Mouse (Mus musculus): Measurements from ENCODE around the gene Kirrel.

Kirrel gene

GRCm38 (mm10) chr3:87174096-87174768 lies at the start of gene Kirrel:
Gene Kirrel, minus strand, starts transcription at chr3:87174747.
- DNase-seq (ENCODE audit: low spot score in 2 of 2): no peak

DNA sequence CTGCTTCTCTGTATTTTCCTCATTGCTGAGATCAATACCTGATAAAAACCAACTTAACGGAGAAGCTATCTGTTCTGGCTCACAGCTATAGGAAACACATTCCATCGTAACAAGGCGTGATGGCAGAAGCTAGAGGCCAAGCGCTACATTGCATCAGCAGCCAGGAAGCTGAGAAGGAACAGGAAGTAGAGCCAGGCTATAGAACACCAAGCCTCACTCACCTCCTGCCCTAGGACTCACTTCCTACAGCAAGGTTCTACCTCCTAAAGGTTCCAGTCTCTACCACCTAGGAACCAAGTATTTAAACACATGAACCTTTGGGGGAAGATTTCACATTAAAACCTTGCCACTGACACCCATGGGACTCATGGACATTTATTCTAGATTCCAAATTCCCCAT lies 49.1 kb upstream of the Kirrel start:
- DNase-seq (ENCODE audit: low spot score in 2 of 2): no peak

DNA sequence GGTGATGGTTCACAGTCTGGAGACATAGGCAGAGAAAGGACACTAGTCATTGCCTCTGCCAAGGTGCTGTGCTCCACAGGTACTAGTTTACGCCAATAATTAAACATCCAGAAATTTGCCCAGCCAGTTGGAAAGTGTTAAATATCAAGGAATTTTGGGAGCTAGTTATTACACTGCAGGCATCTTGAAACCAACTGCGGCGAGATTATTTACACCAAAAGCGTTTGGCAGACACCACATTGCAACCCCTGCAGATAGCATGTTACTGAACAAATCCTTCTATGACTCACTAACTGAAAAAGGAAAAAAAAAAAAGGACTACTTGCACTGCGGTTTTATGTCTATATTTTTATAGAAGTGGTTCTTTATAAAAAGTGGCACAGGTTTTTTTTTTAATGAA lies 47.8 kb upstream of the Kirrel start:
- DNase-seq (ENCODE audit: low spot score in 2 of 2): no peak

DNA sequence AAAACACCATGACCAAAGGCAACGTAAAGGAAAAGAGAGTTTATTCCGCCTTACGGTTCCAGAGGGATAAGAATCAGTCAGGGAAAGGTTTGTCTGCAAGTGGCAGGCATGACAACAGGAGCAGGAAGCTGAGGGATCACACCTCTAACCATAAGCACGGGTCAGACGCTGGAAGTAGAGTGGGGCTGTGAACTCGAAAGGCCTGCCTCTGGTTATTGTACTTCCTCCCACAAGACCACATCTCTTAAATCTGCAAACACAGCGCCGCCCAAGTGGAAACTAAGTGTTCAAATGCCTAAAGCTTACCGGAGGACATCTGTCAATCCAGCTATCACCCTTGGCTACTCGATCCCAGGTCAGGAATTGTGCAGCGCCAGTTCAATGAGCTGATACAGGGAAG lies 40.6 kb upstream of the Kirrel start:
- DNase-seq (ENCODE audit: low spot score in 2 of 2): peak; percentile 38 to 65

- DNase-seq (ENCODE audit: low spot score in 2 of 2): peak; percentile 15 to 34
These were observed 39.8 kb upstream of the Kirrel start for GRCm38 (mm10) chr3:87214221-87214864.

DNA sequence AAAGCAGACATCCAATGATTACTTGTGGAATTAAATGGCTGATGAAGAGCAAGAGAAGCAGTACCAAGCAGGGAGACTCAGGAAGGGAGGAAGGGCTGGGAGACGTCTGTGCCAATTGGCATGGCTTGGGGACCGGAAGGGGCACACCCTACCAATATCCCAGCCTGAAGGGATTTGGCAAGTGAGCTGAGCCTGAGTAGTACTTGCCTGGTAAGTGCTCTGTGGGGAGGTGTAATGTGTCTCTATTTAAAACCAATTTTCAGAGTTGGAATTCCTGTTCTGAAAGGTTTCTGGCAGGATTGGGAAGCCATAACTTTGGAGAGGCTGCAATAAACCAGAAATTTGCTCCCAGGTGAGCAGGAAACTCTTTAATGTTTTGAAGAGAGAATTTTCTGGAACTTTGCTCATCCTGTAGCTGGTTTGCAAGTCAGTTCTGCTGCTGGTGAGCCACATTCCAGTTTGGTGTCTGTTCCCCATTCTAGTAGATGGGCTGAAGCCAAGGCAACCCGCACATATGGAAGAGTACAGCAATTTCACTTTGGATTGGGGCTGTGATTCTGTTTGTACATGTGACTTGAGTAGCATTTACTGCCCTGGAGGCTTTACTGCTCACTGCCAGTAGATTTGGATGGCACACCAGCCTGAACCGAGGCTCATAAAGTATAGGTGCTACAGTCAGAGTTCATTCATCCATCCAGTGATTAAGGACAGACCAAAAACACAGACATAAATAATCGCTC lies 32.0 kb upstream of the Kirrel start:
- no peak for DNase-seq (ENCODE audit: low spot score in 2 of 2)

DNA sequence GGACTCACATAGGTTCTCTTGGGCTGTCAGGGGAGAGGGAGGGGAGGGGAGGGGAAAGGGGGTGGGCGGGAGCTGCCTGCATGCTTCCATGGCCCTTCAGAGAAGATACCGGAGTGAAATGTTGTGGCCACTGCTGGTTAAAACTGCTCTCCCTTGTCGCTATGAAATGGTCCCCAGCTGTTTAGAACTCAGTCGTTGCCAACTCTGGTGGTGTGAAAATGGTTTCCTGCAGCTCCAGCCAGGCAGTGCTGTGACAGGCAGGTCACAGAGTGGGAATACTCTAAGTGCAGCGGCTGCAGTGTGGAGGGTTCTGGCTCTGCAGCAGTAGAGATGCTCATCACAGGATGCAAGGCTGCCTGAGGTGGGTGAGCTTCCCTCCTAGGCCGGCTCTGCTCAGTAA lies 22.1 kb upstream of the Kirrel start:
- no peak for DNase-seq (ENCODE audit: low spot score in 2 of 2)

DNA sequence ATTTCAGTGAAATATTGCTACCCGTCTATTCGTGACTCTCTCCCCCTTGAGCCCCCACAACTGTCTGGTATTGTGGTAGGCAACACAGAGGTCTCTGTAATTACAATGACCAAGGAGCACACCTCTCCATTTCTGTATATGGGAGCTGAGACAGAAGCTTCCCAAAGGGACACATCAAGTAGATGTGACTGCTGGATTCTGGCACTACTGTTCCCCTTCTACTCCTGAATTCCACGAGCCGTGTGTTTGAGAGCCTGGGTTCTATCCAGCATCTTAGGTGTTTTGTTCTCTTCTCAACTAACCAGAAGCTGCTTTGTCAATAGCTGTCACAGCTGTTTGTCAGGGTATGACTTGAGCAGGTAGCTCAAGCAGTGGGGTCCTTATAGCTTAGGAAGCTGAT lies 20.5 kb upstream of the Kirrel start:
- no peak for DNase-seq (ENCODE audit: low spot score in 2 of 2)

GRCm38 (mm10) chr3:87194591-87194990 lies 20.0 kb upstream of the Kirrel start:
- no peak for DNase-seq (ENCODE audit: low spot score in 2 of 2)

DNA sequence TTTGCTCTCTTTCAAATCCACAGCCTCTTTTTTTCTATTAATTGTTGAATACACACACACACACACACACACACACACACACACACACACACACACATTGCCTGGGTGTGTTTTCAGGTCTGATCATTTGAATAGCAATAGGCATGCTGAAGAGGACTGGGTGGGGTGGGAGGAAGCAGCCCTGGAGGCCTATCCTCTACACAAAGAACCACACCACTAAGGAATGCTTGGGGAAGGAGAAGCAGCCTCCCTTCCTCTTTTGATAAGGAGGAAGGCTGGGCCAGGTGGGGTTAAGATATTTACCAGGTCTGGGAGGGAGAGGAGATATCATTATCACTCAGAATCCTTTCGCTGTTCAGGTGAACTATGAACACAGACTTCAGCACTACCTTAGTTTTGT lies 19.2 kb upstream of the Kirrel start:
- DNase-seq (ENCODE audit: low spot score in 2 of 2): no peak

- DNase-seq (ENCODE audit: low spot score in 2 of 2): no peak
These were observed 18.8 kb upstream of the Kirrel start for GRCm38 (mm10) chr3:87193352-87193751.

DNA sequence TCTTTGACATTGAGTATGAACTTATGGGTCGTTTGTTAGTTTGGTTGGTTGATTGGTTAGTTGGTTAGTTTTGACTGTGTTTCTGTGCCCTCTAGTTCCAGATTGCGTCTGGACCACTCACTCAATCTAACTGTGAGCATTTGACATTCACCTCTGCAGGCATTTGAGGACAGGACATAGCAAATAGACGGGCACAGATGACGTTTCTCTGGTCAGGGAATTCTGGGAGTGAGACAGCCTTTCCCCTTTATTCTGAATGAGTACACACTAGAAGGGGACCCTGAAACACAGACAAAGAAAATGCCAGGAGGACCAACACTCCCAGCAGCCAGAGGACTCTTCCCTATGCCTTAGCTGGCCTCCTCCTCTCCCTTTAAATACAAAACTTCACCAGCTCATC lies 2.1 kb upstream of the Kirrel start:
- no peak for DNase-seq (ENCODE audit: low spot score in 2 of 2)

DNA sequence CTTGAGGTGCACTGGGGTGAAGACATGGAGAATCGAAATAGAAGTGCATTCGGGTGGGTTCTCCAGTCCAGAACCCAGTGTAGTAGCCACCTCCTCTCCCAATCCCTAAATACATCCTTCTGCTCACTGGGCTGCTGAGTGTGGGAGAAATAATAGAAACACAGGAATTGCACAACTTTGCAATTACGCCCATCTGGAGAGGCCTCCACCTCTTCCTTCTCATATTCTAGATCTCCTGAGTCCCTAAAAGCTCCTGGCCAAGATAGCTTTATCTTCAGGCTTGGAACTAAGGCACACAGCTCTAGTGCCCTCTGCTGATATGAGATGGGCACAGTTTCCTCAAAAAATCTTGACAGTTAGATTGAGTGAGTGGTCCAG lies 880 bp upstream of the Kirrel start:
- no peak for DNase-seq (ENCODE audit: low spot score in 2 of 2)

GRCm38 (mm10) chr3:87174769-87175437 lies 356 bp upstream of the Kirrel start:
- DNase-seq (ENCODE audit: low spot score in 2 of 2): no peak

- DNase-seq (ENCODE audit: low spot score in 2 of 2): no peak
These were observed 961 bp downstream of the Kirrel start for GRCm38 (mm10) chr3:87173486-87174085.

GRCm38 (mm10) chr3:87173103-87173444 lies 1.5 kb downstream of the Kirrel start:
- DNase-seq (ENCODE audit: low spot score in 2 of 2): no peak

DNA sequence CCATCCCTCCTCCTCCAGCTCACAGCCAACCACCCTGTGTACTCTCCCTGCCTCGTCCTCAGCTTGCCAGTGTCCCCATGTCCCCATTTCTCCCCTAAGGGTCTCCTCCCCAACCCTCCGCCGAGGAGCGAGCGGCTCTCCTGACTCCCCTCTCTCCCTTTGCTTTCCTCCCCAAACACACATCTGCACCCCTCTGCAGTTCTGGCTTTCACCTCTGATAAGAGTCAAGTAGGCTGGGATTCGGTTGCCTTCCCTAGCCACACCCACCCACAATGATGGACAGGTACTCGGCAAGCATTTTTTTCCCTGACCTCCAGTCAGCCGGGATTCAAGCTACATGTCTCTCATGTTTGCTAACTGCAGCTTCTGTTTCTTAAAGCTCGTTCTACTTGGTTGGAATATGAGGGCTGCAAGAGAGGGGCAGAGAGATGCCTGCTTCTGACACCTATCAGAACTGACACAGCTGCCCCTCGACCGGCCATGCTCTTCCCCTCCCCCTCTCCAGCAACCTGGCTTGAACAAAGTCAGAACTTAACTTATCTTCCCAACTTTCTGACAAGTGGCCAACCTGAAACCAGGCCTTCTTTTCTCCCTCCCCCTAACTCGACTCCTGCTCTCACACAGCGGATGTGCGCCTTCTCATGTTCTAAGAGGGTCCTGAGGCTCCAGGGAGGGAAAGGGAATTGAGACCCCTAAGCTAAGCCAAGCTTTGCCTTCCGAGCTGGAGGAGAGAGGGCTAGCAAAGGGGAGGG lies 2.0 kb downstream of the Kirrel start:
- DNase-seq (ENCODE audit: low spot score in 2 of 2): no peak

DNA sequence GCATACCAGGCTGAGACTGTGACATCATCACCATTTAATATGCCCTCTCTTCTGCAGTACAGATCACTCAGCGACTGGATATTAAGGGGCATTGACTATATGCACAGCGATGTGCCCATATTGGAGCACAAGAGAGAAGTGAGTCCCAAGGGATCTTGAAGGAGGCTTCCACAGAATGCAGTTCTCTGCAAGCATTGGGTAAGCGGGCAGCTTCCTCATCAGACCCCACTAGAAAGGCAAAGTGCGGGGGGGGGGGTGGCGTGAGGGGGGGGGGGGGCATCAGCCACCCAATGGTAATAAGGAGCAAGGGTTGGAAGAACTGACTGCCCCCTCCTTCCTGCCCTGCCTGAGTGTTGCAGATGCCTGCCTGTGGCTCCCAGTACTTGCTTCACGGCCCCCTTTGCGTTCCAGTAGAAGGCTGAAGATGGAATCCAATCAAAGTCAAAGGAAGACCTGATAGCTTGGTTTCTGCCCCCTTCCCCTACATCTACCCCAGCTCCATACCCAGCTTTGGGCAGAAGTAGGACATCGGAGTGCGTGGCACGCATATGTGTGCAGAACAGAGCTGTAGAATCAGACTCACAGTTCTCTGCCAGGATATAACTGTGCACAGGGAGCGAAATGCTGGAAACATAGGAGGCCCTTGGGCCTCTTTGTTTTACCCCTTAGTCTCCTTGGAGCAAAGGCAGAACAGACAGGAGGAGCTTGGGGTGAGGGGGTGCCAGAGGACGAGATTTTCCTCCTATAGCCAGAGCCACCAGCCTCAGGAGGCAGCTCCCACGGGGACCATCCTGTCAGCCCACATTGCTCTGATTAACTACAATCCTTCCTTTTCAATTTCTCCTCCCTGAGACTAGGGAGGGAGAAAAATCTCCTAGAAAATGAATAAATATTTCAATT lies 3.1 kb downstream of the Kirrel start:
- no peak for DNase-seq (ENCODE audit: low spot score in 2 of 2)

DNA sequence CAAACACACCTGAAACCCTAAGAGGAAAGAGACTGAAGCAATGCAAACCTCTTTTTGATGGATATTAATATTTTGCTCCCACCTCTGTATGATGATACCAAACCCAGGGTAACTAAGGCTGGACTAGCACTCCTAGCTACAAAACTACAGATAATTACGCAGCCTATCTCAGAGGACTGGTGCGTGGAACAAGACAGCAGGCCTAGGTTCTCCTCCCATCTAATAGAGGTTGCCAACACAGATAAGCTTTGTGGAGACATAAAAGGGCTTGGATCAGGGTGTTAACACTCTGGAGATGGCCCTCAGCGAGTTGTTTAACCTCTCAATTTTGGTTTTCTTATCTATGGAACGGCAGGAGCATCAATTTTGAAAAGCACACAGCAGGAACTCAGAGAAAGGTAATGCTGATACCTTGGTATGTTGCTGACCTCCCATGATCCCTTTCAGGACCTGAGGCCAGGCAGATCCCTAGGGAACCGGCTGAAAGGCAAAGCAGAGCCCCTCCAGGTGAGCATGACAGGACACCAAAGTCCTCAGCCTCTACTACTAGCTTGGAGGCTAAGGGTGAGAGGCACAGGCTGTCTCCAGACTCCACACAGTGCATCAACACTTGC lies 5.0 kb downstream of the Kirrel start:
- no peak for DNase-seq (ENCODE audit: low spot score in 2 of 2)

DNA sequence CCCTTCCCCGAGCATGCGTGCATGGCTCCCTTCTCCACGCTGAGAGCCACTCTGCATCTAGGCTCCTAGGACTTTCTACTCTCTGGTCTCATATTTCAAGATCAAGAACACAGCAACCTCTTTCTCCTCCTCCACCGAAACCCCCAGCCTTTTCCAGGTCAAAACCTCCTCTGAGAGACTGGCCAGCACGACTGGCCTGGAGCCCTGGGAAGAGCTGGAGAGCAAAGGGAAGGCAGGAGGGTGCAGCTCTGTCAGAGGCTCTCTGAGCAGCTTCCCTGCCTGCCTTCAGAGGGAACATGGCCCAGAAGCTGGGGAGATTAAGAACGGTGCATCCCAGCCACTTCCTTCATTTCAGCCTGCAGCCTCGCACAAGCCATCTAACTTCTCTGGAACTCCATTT lies 5.8 kb downstream of the Kirrel start:
- DNase-seq (ENCODE audit: low spot score in 2 of 2): no peak

Data from natural killer cell, adult 2 months (primary cell).